Mouse (Mus musculus): ENCODE results near the gene Zbtb40. TPM values are rescaled to one million over a fixed set of nuclear protein-coding genes. Genes with fewer than 3 reads are reported as not detected.

Zbtb40 gene
- polyA plus RNA-seq, 1 experiment from 2014 or later = 5.3 TPM

DNA sequence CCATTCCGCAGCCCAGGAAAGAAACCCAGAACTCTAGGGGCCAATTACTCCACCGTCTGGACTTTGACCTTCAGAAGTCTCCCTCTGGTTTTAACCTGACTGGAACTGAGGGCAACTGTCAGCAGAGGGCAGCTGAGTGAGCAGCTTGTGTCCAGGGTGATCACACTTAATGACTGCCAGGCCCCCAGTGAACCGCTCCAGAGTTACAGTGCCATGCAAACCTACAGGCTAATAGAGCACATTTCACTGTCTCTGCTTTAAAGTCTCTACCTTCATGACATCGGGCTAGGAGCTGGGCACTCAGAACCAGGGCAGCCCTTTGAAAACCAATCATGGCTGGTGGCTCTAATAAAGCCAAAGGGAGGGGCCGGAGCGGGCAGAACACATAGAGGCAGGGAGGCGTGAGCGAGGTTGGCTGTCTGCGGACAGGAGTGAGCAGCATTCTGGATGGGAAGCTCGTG lies 7.4 kb downstream of the Zbtb40 start:
- ATAC-seq (ENCODE audit: insufficient read depth, low FRiP score, low TSS enrichment) (no peak), DNase-seq (ENCODE audit: low spot score) (no peak)
- Histone ChIP-seq H3K4me2 (ENCODE audit: low read depth) (no peak overlapping the region), H3K9ac (ENCODE audit: low read length) (no peak overlapping the region), H3K4me1 (ENCODE audit: control insufficient read depth, insufficient read depth, low read length) (0 out of 2 replicates have a peak, but pooled peaks cover 2% of the 10 kb centered on the region), H3K27ac (ENCODE audit: low read depth, low read length) (no peak overlapping the region), H3K36me3 (ENCODE audit: control insufficient read depth, insufficient read depth, low read length) (no peaks in the 10 kb centered on the region), H3K4me3 (ENCODE audit: low read depth, low read length) (no peak overlapping the region), H3K9me3 (ENCODE audit: control insufficient read depth, low read length) (no peaks in the 10 kb centered on the region), H3K27me3 (ENCODE audit: control insufficient read depth, insufficient read depth, low read length) (no peaks in the 10 kb centered on the region)
- WGBS = 60% methylated on average over 10 of the region's 10 CpGs

DNA sequence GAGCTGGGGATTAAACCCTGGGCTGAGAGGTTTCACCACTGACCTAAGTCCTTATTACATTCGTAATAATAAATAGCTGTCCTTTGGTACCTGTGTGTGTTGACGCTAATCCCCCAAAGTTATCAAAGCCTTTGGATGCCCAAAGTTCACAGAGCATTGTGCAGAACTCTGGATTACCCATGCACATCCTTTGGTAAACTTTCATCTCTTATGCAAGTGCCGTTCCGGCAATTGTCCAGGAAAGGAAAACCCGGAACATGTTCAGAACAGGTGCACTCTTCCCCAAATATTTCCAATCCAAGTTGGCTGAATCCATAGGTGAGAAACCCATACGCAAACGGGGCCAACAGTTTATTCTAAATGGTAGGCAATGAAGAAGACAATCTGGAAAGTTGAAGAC lies 9.2 kb downstream of the Zbtb40 start:
- DNase-seq (ENCODE audit: low spot score) = no peak
- H3K4me1 ChIP-seq (ENCODE audit: control insufficient read depth, insufficient read depth, low read length) = 0 out of 2 replicates have a peak, but pooled peaks cover 2% of the 10 kb centered on the region
- WGBS = 94% methylated on average over 7 of the region's 7 CpGs

DNA sequence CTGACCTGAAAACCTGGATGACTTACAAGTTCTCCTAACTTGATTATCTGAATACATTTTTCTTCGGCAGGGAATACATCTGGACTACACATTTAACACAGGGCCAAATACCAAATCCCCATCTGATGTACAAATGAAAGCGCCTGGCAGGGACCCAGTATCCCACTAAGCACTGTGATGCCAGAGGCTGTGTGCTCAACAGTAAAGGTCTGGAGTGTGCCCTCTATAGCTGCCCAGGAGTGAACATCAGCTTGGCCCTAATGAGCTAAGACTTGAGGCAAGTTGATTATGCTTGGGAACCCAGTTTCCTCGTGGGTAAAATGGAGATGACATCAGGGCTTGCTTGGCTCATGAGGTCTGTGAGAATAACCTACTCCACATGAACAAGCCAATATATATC lies 10.1 kb downstream of the Zbtb40 start:
- no peak overlapping the region for H3K4me2 ChIP-seq (ENCODE audit: low read depth)
- DNase-seq (ENCODE audit: low spot score) = no peak
- H3K36me3 ChIP-seq (ENCODE audit: control insufficient read depth, insufficient read depth, low read length) = no peaks in the 10 kb centered on the region
- H3K27me3 ChIP-seq (ENCODE audit: control insufficient read depth, insufficient read depth, low read length) = no peaks in the 10 kb centered on the region
- H3K27ac ChIP-seq (ENCODE audit: low read depth, low read length) = no peak overlapping the region
- H3K9ac ChIP-seq (ENCODE audit: low read length) = no peak overlapping the region
- no peak for ATAC-seq (ENCODE audit: insufficient read depth, low FRiP score, low TSS enrichment)
- H3K9me3 ChIP-seq (ENCODE audit: control insufficient read depth, low read length) = no peaks in the 10 kb centered on the region
- no peak overlapping the region for H3K4me3 ChIP-seq (ENCODE audit: low read depth, low read length)
- no peaks in the 10 kb centered on the region for H3K4me1 ChIP-seq (ENCODE audit: control insufficient read depth, insufficient read depth, low read length)
- WGBS = 83% methylated on average over 3 of the region's 3 CpGs

More for the DNA sequence above, 9.2 kb downstream of the Zbtb40 start:
- Histone ChIP-seq H3K36me3 (ENCODE audit: control insufficient read depth, insufficient read depth, low read length) (no peaks in the 10 kb centered on the region), H3K9ac (ENCODE audit: low read length) (no peak overlapping the region), H3K4me2 (ENCODE audit: low read depth) (no peak overlapping the region), H3K27ac (ENCODE audit: low read depth, low read length) (no peak overlapping the region), H3K9me3 (ENCODE audit: control insufficient read depth, low read length) (no peaks in the 10 kb centered on the region), H3K4me3 (ENCODE audit: low read depth, low read length) (no peak overlapping the region), H3K27me3 (ENCODE audit: control insufficient read depth, insufficient read depth, low read length) (no peaks in the 10 kb centered on the region)
- ATAC-seq (ENCODE audit: insufficient read depth, low FRiP score, low TSS enrichment) = no peak

DNA sequence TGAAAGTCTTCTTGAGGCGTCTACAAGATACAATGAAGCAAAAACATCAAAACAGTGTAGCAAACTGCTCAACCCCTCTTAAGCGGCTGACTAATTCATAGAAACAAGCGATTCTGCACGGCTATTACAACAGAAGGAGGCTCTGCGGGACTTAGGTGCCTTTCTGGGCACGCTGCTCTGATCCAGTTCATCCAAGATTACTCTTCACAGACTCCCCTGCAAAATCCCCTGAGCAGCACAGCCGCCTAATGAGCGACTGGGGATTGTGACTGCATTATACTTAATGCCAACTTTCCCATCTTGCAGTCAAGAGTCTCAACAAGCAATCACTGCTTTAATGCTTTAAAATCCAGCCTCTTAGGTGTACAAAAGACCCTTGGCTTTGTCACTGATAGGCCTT lies 10.5 kb downstream of the Zbtb40 start:
- Histone ChIP-seq H3K4me2 (ENCODE audit: low read depth) (no peak overlapping the region), H3K36me3 (ENCODE audit: control insufficient read depth, insufficient read depth, low read length) (no peaks in the 10 kb centered on the region), H3K4me3 (ENCODE audit: low read depth, low read length) (no peak overlapping the region), H3K27ac (ENCODE audit: low read depth, low read length) (no peak overlapping the region), H3K4me1 (ENCODE audit: control insufficient read depth, insufficient read depth, low read length) (no peaks in the 10 kb centered on the region), H3K9me3 (ENCODE audit: control insufficient read depth, low read length) (no peaks in the 10 kb centered on the region), H3K9ac (ENCODE audit: low read length) (no peak overlapping the region), H3K27me3 (ENCODE audit: control insufficient read depth, insufficient read depth, low read length) (no peaks in the 10 kb centered on the region)
- DNase-seq (ENCODE audit: low spot score) (no peak), ATAC-seq (ENCODE audit: insufficient read depth, low FRiP score, low TSS enrichment) (no peak)
- 59% methylated on average over 8 of the region's 8 CpGs for WGBS

DNA sequence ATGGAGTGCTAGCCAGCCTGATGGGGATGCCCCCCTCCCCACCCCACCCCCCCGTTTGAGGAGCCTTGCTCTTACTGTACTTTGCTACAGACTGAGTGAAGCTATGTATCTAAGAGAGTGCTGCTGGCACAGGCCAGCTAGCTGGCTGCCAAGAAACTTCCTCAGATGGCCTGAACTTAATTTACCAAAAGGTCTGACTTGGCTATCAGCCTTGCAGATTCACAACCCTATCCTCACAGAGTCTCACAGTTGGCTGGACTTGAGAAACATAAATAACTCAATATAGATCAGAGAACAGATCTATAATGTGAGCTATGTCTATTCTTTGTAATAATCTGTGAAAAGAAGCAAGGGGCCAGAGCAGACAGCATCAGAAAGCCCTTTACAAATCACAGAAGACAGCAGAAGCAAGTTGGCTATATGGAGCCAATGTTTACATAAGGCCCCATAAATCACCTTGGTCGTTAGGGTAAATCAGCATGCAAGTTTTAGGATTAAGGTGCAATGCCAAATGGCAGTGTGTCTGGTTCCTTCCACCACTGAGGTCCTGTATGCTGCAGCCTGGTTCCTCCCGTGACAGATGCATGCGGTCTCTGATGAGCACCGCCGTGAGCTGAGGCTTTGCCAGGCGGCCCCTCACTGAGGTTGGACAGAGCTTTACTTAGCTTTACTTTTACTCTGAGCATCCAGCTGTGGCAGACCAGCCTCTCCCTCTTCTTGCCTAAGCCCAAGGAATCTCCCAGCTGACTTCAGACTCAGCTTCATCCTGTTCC lies 15.3 kb downstream of the Zbtb40 start:
- H3K36me3 ChIP-seq (ENCODE audit: control insufficient read depth, insufficient read depth, low read length) = no peaks in the 10 kb centered on the region
- no peak for ATAC-seq (ENCODE audit: insufficient read depth, low FRiP score, low TSS enrichment)
- WGBS = 41% methylated on average over 7 of the region's 7 CpGs
- H3K9me3 ChIP-seq (ENCODE audit: control insufficient read depth, low read length) = no peaks in the 10 kb centered on the region
- no peaks in the 10 kb centered on the region for H3K4me1 ChIP-seq (ENCODE audit: control insufficient read depth, insufficient read depth, low read length)
- DNase-seq (ENCODE audit: low spot score) = no peak
- H3K27me3 ChIP-seq (ENCODE audit: control insufficient read depth, insufficient read depth, low read length) = no peaks in the 10 kb centered on the region
- no peak overlapping the region for H3K4me3 ChIP-seq (ENCODE audit: low read depth, low read length)
- H3K9ac ChIP-seq (ENCODE audit: low read length) = no peak overlapping the region
- no peak overlapping the region for H3K27ac ChIP-seq (ENCODE audit: low read depth, low read length)
- no peak overlapping the region for H3K4me2 ChIP-seq (ENCODE audit: low read depth)

DNA sequence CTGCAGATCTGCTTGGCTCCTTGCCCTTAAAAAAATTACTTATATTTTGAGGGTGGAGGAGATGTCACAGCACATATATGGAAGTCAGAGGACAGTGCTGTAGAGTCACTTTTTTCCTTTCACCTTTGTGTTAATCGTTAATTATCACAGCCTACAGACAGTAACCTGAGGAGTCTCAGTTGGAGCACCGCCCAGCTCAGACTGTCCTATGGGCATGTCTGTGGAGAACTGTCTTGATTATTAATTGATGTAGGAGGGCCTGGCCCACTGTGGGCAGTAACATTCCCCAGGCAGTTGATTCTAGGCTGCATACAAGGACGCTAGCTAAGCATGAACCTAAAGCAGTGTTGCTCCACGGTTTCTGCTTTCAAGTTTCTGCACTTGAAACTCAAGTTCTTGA lies 16.1 kb downstream of the Zbtb40 start:
- ATAC-seq (ENCODE audit: insufficient read depth, low FRiP score, low TSS enrichment) = no peak
- Histone ChIP-seq H3K9me3 (ENCODE audit: control insufficient read depth, low read length) (no peaks in the 10 kb centered on the region), H3K4me3 (ENCODE audit: low read depth, low read length) (no peak overlapping the region), H3K27me3 (ENCODE audit: control insufficient read depth, insufficient read depth, low read length) (no peaks in the 10 kb centered on the region), H3K36me3 (ENCODE audit: control insufficient read depth, insufficient read depth, low read length) (no peaks in the 10 kb centered on the region), H3K4me1 (ENCODE audit: control insufficient read depth, insufficient read depth, low read length) (no peaks in the 10 kb centered on the region), H3K4me2 (ENCODE audit: low read depth) (no peak overlapping the region), H3K9ac (ENCODE audit: low read length) (no peak overlapping the region), H3K27ac (ENCODE audit: low read depth, low read length) (no peak overlapping the region)
- DNase-seq (ENCODE audit: low spot score) = no peak
- WGBS = 86% methylated on average over 4 of the region's 4 CpGs

DNA sequence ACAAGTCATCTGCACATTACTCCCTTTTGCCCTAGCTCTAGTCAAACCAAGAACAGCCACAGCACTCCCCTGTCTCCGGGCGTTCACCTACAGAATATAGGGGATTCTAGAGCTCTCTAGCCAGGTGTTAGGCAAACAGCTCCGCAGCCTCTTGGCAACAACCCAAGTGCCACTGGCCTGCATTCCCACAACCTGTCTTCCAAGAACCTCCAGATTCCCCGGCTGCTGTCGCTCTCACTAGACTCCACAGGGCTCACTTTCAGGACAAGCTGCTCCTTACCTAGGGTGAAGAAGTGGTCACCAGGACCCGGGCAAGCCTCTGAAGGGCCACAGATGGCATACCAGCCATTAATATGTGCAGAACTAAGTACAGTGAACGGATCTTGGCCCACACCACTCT lies 17.3 kb downstream of the Zbtb40 start:
- Histone ChIP-seq H3K36me3 (ENCODE audit: control insufficient read depth, insufficient read depth, low read length) (no peaks in the 10 kb centered on the region), H3K4me1 (ENCODE audit: control insufficient read depth, insufficient read depth, low read length) (no peaks in the 10 kb centered on the region), H3K4me2 (ENCODE audit: low read depth) (no peak overlapping the region), H3K27ac (ENCODE audit: low read depth, low read length) (no peak overlapping the region), H3K9me3 (ENCODE audit: control insufficient read depth, low read length) (no peaks in the 10 kb centered on the region), H3K27me3 (ENCODE audit: control insufficient read depth, insufficient read depth, low read length) (no peaks in the 10 kb centered on the region), H3K9ac (ENCODE audit: low read length) (no peak overlapping the region), H3K4me3 (ENCODE audit: low read depth, low read length) (no peak overlapping the region)
- 89% methylated on average over 7 of the region's 7 CpGs for whole genome bisulfite sequencing
- DNase-seq (ENCODE audit: low spot score) = no peak
- ATAC-seq (ENCODE audit: insufficient read depth, low FRiP score, low TSS enrichment) = no peak

DNA sequence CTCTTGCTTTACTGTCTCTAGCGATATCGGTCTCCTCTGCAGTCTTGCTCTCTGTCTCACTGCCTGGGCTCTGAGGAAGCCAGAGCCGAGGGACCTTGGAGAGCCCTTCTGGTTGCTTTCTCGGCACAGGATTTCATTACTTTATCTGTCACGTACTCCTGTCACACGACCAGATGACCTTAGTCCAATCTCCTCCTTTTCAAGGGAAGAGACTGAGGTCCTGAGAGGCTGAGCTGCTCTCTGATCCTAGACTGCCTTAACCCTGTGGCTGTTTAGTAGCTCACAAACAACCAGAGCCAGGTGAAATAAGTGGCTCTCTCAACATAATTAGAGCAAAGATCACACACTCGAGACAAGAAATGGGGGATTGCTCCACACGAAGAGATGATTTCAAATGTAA lies 19.3 kb downstream of the Zbtb40 start:
- Histone ChIP-seq H3K4me3 (ENCODE audit: low read depth, low read length) (no peak overlapping the region), H3K9me3 (ENCODE audit: control insufficient read depth, low read length) (no peaks in the 10 kb centered on the region), H3K27me3 (ENCODE audit: control insufficient read depth, insufficient read depth, low read length) (no peaks in the 10 kb centered on the region), H3K36me3 (ENCODE audit: control insufficient read depth, insufficient read depth, low read length) (no peaks in the 10 kb centered on the region), H3K4me1 (ENCODE audit: control insufficient read depth, insufficient read depth, low read length) (no peaks in the 10 kb centered on the region), H3K9ac (ENCODE audit: low read length) (no peak overlapping the region), H3K4me2 (ENCODE audit: low read depth) (no peak overlapping the region), H3K27ac (ENCODE audit: low read depth, low read length) (no peak overlapping the region)
- no peak for DNase-seq (ENCODE audit: low spot score)
- ATAC-seq (ENCODE audit: insufficient read depth, low FRiP score, low TSS enrichment) = no peak
- 76% methylated on average over 8 of the region's 8 CpGs for WGBS

DNA sequence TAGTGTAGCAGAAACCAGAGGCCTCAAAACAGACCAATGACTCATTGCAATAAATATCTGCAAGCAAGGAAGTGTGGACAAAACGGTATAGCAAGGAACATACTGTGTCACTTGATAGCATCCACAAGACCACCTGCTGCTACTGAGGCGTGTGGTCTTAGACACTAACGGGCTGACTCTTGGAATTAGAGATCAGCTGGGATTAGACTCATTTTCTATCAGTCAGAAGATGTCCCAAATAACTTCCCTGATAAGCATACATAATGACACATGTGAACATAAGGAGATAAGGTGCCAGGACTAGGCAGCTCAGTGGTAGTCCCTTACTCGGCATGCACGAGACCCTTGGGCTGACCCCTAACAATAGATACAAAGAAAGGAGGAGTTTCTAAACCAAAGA lies 21.6 kb downstream of the Zbtb40 start:
- Histone ChIP-seq H3K36me3 (ENCODE audit: control insufficient read depth, insufficient read depth, low read length) (no peaks in the 10 kb centered on the region), H3K9me3 (ENCODE audit: control insufficient read depth, low read length) (no peaks in the 10 kb centered on the region), H3K4me1 (ENCODE audit: control insufficient read depth, insufficient read depth, low read length) (no peaks in the 10 kb centered on the region), H3K4me3 (ENCODE audit: low read depth, low read length) (no peak overlapping the region), H3K4me2 (ENCODE audit: low read depth) (no peak overlapping the region), H3K27me3 (ENCODE audit: control insufficient read depth, insufficient read depth, low read length) (no peaks in the 10 kb centered on the region), H3K9ac (ENCODE audit: low read length) (no peak overlapping the region), H3K27ac (ENCODE audit: low read depth, low read length) (no peak overlapping the region)
- ATAC-seq (ENCODE audit: insufficient read depth, low FRiP score, low TSS enrichment) = no peak
- WGBS = 70% methylated on average over 5 of the region's 5 CpGs
- DNase-seq (ENCODE audit: low spot score) = no peak

Measured in neural tube, embryonic 11.5 days (tissue).